Mouse (Mus musculus): ENCODE measurements around the gene Ago1.

Ago1 gene

GRCm38 (mm10) chr4:126473031-126473430, 4.6 kb upstream of the Ago1 start:
- no peak for DNase-seq (ENCODE audit: low spot score in 2 of 2)

DNA sequence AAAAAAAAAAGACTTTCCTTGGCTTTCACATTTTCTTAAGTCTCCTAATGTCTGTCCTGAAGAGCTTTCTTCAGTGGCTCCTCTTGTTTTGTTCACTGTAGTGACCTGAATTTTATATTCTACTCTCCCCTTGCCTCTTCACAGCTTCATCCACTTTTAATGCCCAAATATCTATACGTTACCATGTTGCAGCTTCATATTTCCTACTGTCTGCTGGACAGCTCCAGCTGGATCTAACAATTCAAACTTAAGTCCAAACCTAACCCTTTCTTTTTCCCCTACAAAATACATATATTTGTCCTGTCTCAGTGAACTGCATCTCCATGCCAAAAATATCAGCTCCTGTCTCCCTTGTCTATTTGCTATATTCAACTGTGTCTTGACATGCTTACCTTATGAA, 951 bp upstream of the Ago1 start:
- no peak for DNase-seq (ENCODE audit: low spot score in 2 of 2)

GRCm38 (mm10) chr4:126468925-126469324, 542 bp upstream of the Ago1 start:
- no peak for DNase-seq (ENCODE audit: low spot score in 2 of 2)

DNA sequence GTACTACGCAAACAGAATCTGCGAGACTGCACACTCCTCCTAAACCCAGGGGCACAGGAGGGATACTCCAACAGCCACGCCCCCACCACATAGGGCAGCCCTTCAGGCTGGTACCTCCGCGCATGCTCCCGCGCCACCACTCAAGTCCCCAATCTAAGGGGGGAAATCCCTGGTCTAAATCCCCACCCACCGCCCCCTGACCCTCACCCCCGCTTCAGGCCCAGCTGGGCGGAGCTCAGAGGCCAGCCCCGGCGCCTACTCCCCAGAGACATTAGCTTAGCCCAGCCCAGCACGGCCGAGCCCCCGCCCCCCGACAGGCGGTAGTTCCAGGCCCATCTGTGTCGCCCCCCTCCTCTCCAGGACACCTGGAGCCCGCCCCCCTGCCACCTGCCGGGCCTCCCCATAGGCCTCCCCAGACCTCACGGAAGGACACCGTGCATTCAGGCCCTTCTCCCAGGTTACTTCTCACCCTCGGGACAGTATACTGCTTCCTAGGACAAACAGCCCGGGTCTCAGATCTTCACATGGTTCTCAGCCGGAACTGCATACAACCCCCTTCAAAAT, 580 bp downstream of the Ago1 start:
- DNase-seq (ENCODE audit: low spot score in 2 of 2): peak in 1 of 2 experiments; percentile 48

- DNase-seq (ENCODE audit: low spot score in 2 of 2): no peak
These were observed 2.1 kb downstream of the Ago1 start for GRCm38 (mm10) chr4:126466251-126466750.

GRCm38 (mm10) chr4:126465843-126466242, 2.5 kb downstream of the Ago1 start:
- no peak for DNase-seq (ENCODE audit: low spot score in 2 of 2)

- DNase-seq (ENCODE audit: low spot score in 2 of 2): no peak
These were observed 3.5 kb downstream of the Ago1 start for GRCm38 (mm10) chr4:126464892-126465235.

- no peak for DNase-seq (ENCODE audit: low spot score in 2 of 2)
These were observed 4.0 kb downstream of the Ago1 start for GRCm38 (mm10) chr4:126464189-126464891.

DNA sequence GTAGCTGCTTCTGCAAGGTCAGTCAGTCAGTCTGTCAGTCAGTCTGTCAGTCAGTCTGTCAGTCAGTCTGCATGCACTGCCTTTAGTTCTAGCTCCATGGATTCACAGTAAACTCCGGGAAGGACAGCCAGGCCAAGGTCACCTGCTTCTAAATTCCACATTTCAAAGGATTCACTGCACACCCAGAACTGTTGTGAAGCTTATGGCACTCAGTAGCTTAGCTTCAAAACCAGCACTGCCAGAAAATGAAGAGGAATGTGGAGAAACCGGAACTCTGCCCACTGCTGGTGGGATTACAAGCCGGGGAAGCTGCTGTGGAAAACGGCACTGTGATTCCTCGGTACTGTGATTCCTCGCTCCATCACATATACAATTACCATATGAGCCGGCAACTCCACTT, 12.9 kb downstream of the Ago1 start:
- DNase-seq (ENCODE audit: low spot score in 2 of 2): no peak

DNA sequence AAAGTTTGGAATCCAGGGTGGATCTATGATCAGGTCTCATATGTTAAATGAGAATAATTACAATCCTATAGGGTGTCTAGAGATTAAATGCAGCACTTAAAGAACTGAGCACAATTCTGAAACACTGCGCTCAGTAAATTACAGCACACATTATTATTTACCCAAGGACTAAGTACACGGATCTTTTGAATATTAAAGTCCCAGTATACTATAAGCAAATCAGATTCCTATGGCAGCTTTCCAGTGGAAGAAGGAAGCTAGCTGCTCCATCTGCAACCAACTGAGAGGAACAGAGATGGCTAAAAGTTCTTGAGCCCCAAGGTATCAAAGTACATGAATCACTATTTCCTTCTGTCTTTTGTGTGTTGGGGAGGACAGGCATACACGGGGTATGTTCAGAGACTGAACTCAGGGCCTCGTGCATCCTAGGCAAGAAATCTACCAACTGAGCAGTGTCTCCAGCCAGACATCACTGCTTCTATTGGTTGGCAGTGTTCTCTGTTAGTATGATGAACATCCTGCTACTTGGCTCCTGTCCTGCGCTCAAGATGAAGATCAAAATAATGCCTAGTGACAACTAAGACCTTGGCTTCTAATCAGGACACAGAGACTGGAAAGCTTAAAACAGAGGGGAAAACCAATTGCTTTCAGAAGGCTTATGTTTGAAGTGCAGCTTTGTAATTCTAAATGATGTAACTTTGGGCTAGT, 13.7 kb downstream of the Ago1 start:
- DNase-seq (ENCODE audit: low spot score in 2 of 2): no peak

GRCm38 (mm10) chr4:126450268-126450667, 18.1 kb downstream of the Ago1 start:
- DNase-seq (ENCODE audit: low spot score in 2 of 2): no peak

GRCm38 (mm10) chr4:126447126-126447525, 21.3 kb downstream of the Ago1 start:
- no peak for DNase-seq (ENCODE audit: low spot score in 2 of 2)

DNA sequence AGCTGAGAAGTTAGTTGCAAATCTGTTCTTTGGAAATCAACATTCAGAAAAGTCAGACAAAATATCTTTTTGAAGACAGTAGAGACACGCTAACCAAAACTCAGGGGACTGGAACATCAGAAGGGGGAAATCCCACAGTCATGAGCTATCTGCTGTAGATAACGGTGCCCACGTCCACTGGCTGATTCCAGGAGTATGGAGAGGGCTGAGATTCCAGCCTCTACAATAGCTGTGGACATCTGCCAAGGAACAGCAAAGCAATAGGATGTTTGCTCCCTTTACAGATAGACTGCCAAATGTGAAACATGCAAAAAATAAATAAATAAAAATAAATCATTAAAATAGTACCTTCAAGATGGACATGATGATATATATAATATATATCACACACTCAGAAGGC, 23.9 kb downstream of the Ago1 start:
- no peak for DNase-seq (ENCODE audit: low spot score in 2 of 2)

DNA sequence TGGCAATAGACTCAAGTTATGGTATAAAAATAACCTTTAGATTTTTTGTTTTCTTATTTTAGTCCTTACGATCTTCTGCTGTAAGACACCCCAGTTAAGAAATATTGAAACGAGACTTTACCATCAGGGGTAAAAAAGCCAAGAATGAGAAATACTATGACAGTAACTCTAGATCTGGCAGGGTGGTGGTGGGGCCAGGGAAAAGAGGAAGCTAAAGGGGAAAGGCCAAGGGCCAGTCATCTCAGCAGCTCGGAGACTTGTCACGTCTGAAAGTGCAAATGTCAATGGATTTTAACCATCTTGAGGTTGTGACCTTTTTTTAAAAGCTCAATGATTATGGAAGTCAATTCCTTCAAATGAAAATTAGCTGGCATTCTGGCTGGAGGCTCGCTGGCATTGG, 30.1 kb downstream of the Ago1 start:
- DNase-seq (ENCODE audit: low spot score in 2 of 2): no peak

DNA sequence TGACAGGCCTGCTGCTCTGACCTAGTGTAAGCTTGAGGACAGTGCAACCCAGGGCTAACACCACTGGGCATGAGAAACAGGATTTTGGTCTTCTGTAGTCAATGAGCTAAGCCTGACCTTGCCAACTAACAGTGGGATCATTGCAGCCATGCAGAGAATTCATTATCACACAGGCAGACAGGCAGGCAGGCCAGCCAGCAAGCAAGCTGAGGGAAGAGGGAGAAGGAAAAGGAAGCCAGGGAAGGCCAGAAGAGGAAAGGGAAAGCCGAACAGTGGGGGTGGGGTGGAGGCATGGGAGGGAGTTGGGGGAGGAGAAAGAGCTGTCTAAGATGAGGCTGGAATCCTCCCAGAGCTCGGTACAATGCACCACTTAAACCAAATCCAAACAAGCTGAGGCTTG, 32.1 kb downstream of the Ago1 start:
- no peak for DNase-seq (ENCODE audit: low spot score in 2 of 2)

DNA sequence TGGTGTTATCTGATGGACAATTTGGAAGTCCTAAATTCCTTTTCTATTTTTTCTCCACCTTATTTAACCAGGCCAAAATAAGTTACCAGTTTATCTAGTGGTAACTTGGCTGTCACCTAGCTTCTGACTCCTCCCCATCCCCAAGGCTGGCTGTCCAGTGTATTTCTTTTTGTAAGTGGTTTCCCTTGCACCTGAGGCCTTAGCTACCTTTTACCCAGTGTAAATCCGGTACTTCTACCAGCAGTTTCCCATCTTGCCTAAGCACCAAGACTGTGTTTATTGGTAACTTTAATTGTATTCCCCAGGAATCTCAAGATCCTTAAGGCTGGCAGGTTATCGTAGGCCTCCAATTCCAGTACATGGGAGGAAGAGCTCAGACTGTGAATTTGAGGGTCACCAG, 34.3 kb downstream of the Ago1 start:
- no peak for DNase-seq (ENCODE audit: low spot score in 2 of 2)

DNA sequence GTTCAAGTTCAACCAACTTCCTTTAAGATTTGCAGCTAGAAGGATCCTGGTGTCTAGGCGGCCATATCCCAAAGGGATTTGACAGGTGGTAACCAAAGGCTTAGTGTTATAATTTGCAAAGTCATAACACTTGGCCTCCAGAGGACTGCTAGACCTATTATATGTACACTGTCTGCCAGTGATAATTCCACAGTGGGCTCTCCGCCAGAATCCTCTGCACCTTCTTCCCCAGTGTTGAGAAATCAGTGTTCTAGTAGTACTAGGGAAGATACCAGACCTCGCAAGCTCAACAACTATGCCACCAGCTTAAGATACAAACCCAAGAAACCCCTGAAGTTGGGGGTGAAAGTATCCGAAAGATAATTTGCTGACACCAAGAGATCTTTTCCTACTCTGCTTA, 35.2 kb downstream of the Ago1 start:
- DNase-seq (ENCODE audit: low spot score in 2 of 2): no peak

DNA sequence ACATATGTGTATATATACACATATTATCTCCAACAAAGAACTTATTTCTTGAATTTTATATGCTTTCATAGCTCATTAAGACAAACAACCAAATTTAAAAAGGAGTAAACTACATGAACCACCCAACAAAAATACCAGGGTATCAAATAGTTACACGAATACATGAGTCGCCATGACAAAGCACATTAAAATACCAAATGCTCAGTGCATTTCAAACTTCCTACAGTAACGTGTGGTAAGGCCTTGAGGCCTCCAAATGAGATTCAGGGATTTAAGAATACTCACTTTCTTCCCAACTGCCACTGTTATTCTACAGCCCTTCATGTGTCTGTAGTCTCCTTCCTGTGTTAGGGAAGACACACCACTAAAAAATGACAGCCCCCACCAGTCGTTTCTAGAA, 36.6 kb downstream of the Ago1 start:
- no peak for DNase-seq (ENCODE audit: low spot score in 2 of 2)

DNA sequence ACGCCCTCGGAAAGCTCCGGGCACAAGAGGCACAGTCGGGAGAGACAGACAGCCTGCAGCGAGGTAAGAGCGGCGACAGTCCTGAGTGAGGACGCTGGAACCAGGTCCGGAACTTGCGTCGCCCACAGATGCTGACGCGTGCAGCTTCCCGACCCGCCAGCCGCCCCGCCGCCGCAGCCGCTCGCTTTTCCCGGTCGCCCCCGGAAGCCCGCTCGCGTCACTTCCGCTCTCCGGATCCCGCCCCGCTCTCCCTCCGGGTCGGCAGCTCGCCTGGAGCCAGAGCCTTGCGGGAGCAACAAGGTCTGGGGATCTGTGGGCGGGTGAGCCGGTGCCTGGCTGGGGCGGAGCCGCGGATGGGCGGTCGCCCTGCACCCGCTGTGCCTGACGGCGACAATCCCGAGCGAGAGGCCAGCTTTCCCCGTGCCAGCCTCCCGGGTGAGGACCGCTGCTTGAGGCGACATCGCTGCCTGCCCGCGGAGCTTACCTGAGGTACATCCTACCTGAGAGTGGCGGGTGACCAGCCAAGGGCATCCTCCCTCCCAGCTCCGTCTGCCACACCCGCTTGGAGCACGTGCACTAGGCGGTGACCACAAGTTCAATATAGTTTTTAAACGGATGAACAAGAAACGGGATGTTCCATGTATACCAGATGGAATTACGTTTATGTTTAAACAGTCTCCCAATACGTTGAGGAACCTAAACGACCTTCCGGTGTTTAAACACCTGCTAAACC, 38.9 kb downstream of the Ago1 start, which contains the start of gene Ago3:
Gene Ago3 (minus strand): TSS at position 210 of the 733 bp plus-strand sequence.
- peak; percentile 85 to 88 for DNase-seq (ENCODE audit: low spot score in 2 of 2)

GRCm38 (mm10) chr4:126428682-126429346, 39.6 kb downstream of the Ago1 start:
- DNase-seq (ENCODE audit: low spot score in 2 of 2): no peak

- DNase-seq (ENCODE audit: low spot score in 2 of 2): no peak
These were observed 44.5 kb downstream of the Ago1 start for GRCm38 (mm10) chr4:126423866-126424265.

DNA sequence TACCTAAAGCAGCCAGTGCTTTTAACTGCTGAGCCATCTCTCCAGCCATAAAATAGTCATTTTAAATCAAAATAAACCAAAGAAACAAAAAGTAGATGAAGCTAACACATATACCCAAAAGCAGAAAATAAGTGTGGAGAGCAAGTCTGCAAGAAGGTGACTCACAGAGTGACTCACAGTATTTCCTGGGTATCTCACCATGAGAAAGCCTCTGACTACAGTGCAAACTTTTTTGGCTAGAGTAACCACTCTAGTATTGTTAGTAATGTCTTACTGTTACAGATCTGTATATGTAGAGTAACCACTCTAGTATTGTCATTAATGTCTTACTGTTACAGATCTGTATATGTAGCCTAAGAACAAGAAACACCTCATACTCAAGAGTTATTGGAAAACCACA, 52.7 kb downstream of the Ago1 start:
- no peak for DNase-seq (ENCODE audit: low spot score in 2 of 2)
